Mouse (Mus musculus) frontal cortex, postnatal 36 days (tissue): ENCODE data around the gene Exosc6.
"Not testable (repeated sequence)": the region's sequence is repeated elsewhere in the genome, so short reads cannot be mapped to it uniquely, and the experiment has no call there.

Experiments used
- DNase-seq, 2 experiments: peaks; one replicate each; pipeline ENCODE4 v3.0.0; 2022; ENCODE audit warnings: low spot score in 2 of 2

Exosc6 gene

DNA sequence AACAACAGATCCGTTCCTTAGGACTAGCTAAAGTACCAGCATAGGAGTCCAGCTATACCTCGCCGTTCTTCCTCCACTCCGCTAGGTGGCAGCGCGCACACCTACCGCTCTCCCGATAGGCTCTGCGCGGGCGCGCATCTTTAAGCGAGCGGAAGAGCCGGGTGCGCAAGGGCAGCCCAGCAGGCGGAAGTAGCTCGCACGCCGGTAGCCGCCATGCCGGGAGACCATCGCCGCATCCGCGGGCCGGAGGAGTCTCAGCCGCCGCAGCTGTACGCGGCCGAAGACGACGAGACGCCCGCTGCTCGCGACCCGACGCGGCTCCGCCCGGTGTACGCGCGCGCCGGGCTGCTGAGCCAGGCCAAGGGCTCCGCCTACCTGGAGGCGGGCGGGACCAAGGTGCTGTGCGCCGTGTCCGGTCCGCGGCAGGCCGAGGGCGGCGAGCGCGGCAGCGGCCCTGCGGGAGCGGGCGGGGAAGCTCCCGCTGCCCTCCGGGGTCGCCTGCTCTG is at the start of gene Exosc6:
Exosc6 (plus strand) TSS at position 182 of the 506 bp plus-strand sequence.
- DNase-seq, result peak; percentile 90 to 94

DNA sequence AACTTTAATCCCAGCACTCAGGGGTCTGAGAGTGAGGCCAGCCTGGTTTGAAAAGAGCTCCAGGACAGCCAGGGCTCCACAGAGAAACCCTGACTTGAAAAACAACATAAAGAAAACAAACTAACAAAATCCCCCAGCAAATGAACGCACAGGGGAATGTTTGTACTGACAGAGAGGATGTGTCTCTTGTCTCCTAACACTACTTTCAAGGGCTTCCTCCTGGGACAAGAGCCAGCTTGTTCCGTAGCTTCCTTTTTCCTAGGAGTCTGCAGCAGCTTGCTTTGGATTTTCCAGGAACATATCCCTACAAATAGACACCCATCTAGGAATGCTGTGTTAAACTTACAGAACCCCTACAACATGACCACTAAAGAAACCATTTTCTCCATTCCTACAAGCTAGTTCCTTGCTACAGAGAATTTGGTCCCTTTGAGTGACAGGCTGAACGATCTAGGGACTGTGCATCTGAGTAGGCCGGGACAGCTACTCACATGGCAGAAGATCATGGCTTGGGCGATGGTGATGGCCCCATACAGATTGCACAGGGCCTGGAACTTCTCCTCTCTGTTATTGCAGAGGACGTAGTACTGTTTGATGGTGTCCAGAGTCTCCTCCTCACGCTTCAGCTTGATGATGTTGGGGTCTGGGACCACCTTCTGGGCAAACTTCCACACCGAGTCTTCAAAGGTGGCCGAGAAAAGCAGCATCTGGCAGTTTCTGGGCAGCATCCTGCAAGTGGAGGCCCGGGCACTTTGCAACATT is 45.7 kb upstream of the Exosc6 start:
- DNase-seq, result not testable (repeated sequence)

DNA sequence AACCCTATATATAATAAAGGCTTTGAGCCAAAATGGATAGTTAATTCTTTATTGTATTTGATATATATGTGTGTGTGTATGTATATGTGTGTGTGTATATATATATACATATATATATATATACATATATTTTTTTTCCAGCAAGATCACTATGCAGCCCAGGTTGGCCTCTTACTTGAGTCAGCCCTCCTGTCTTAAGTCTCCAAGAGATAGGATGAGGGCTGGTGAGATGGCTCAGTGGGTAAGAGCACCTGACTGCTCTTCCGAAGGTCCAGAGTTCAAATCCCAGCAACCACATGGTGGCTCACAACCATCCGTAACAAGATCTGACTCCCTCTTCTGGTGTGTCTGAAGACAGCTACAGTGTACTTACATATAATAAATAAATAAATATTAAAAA is 29.5 kb upstream of the Exosc6 start:
- not testable (repeated sequence) for DNase-seq

- peak; percentile 91 to 94 for DNase-seq
Measured at GRCm38 (mm10) chr8:111027391-111027937, 28.7 kb upstream of the Exosc6 start.

DNA sequence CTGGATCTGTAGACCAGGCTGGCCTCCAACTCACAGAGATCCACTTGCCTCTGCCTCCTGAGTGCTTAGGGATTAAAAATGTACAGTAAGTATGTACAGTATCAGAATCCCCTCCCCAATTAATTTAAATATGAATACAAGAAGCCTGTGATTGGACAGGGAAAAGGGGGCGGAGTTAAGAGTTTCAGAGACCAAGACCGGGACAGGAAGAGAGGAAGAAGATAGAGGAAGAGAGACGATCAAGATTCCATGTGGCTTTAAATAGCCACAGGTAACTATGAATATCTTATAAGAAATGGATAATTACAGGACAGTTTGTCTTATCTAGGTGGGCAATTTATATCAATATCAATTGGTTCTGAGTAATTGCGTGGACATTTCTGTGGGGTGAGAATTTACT is 26.6 kb upstream of the Exosc6 start:
- no peak for DNase-seq

DNA sequence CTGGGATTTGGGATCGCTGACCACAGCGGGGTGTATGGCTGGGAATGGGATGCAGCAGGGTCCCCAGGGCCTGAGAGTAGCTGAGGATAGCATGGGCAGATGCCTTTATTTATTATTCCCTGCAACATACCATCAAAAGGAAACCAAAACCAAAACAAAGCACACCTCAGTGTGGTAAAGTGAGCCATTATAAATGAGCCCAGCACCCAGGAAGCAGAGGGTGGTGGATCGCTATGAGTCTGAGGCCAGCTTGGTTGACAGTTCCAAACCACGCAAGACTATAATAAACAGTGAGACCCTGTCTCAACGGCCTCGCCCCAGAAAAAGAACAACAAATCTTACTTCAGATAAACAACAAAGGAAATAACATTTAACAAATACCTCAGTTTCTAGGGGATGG is 26.1 kb upstream of the Exosc6 start:
- DNase-seq, result no peak

DNA sequence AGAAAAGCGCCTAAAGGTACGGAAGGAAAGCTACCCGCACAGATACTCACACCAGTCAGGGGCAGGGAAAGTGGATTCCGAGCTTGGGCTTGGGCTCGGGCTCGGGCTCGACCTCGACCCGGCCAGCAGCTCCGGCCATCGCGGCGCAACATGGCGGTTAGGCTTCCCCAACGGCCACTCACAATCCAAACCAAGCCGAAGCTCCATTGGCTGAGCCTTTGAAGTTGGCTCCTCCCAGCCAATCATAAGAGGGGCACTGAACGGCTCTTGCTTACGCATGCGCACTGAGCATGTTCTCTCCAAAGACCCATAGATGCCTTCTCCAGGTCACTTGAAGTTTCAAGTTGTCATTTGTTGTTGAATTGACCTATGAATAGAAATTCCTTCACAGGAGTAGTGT is 24.6 kb upstream of the Exosc6 start, which contains the start of gene Ddx19b:
Ddx19b (minus strand) TSS at position 180 of the 400 bp plus-strand sequence.
- DNase-seq, result no peak

DNA sequence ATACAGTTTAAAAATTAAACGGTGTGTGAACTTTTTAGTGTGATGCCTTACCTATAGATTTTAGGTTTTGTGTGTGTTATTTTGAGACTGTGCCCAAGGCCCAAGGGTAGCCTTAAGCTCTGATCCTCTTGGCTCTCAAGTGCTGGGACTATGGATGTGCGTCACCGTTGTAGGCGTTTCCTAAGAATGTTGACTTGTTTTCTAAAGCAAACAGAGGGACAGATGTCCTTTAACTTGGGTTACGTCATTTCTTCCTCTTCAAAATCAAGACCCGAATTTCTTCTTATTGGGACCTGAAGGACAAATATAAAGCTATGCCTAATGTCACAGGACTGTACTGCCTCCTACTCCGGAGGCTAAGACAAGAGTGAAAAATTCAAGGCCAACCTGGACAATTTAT is 23.2 kb upstream of the Exosc6 start, which contains the start of gene Aars:
Aars (plus strand) TSS at position 229 of the 400 bp plus-strand sequence.
- no peak for DNase-seq

GRCm38 (mm10) chr8:111033482-111034215 is 22.5 kb upstream of the Exosc6 start:
- peak; percentile 97 to 100 for DNase-seq

- no peak for DNase-seq
Measured at GRCm38 (mm10) chr8:111034276-111034675, 21.9 kb upstream of the Exosc6 start.

- DNase-seq, result no peak
Measured at GRCm38 (mm10) chr8:111036591-111036990, 19.5 kb upstream of the Exosc6 start.

GRCm38 (mm10) chr8:111042546-111042945 is 13.6 kb upstream of the Exosc6 start:
- DNase-seq, result no peak

GRCm38 (mm10) chr8:111044003-111044734 is 12.0 kb upstream of the Exosc6 start:
- DNase-seq, result no peak

- DNase-seq, result no peak
Measured at GRCm38 (mm10) chr8:111048694-111049093, 7.4 kb upstream of the Exosc6 start.

DNA sequence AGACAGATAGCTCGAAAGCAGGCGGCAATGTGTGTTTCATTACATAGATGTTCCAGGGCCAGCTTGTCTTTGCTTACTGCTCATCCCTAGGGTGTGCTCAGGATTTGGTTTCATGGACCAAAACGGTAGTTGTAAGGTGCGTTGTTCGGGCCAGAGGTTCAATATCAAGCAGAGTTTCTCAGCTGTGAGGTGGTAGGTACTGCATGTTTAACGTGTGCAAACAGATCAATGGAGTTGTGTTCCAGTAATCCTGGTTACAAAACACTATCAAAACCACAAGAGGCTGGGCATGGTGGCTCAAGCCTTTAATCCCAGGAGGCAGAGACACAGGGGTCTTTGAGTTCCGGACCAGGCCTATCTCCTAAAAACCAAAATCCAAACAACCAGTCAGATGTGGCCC is 7.0 kb upstream of the Exosc6 start:
- no peak for DNase-seq

- DNase-seq, result no peak
Measured at GRCm38 (mm10) chr8:111053827-111054518, 2.2 kb upstream of the Exosc6 start.

DNA sequence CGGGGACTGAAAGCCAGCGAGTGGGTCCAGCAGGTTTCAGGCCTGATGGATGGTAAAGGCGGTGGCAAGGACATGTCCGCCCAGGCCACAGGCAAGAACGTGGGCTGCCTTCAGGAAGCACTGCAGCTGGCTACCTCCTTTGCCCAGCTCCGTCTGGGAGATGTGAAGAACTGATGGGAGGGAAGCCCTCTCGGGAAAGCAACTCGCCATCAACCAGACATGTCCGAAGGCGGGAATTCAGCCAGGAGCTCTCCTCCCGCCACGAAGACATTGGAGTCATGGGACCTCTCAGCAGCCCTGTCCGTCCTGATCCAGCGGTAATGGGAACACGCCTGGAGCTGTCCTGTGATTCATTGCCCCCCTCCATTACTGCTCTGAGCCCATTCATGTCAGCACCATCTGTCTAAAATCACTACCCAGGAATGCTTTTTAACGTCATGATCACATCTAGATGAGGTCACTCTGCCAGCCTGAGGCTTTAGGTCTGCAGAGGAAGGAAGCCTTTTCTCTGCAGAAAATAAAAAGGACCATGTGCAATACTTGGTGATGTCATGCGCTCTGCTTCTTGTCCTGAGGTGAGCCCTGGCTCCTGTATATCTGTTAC is 1.0 kb upstream of the Exosc6 start:
- DNase-seq, result no peak

- no peak for DNase-seq
Measured at GRCm38 (mm10) chr8:111055661-111056060, 478 bp upstream of the Exosc6 start.

GRCm38 (mm10) chr8:111056691-111057293 is 653 bp downstream of the Exosc6 start:
- peak in 1 of 2 experiments; percentile 42 for DNase-seq

- DNase-seq, result no peak
Measured at GRCm38 (mm10) chr8:111058946-111059572, 2.9 kb downstream of the Exosc6 start.
